ENCODE assay signal across 9 mouse cellular contexts in genomic region chr13:47836491-47836890, GRCm38 (mm10).
DNase-seq lines count a peak whose midpoint lies in the region; ATAC-seq and TF ChIP-seq lines count a peak whose summit lies in the region.
"Had no signal": no experiment of that assay in that cellular context is flagged by ENCODE, and none has a peak within 500 bp of the region (broad histone marks: within the 10 kb centered on the region; RNA-seq: fewer than 3 reads in every experiment).

No protein-coding gene starts in this region.

- H3K9me3 ChIP-seq in forebrain, embryonic 11.5 days (ENCODE audit: control insufficient read depth, low read length): no peaks in the 10 kb centered on the region
- H3K9me3 ChIP-seq in forebrain, embryonic 15.5 days: no peaks in the 10 kb centered on the region

- no peak for TF ChIP-seq CTCF in lung, adult 2 months (IDR thresholded peaks at IDR 0.05; ENCODE audit: insufficient read depth, low read length)

- H3K36me3 ChIP-seq in forebrain, embryonic 11.5 days (ENCODE audit: control insufficient read depth, insufficient read depth, low read length): no peaks in the 10 kb centered on the region
- H3K36me3 ChIP-seq in forebrain, embryonic 15.5 days: no peaks in the 10 kb centered on the region
- H3K36me3 ChIP-seq: G1E had no signal

- H3K27me3 ChIP-seq in forebrain, embryonic 11.5 days (ENCODE audit: control insufficient read depth, insufficient read depth, low read length): no peaks in the 10 kb centered on the region
- H3K27me3 ChIP-seq in forebrain, embryonic 15.5 days: no peaks in the 10 kb centered on the region

- no peak overlapping the region for H3K9ac ChIP-seq in forebrain, embryonic 11.5 days (ENCODE audit: low read length)
- H3K9ac ChIP-seq in forebrain, embryonic 15.5 days (replicated peaks): no peak overlapping the region

- no peak for TF ChIP-seq POLR2A in lung, adult 2 months (IDR thresholded peaks at IDR 0.05; ENCODE audit: borderline replicate concordance, extremely low read depth, low read depth, low read length)

- WGBS in forebrain, embryonic 11.5 days: 42% methylated on average over 9 of the region's 9 CpGs
- WGBS in forebrain, embryonic 15.5 days: 36% methylated on average over 9 of the region's 9 CpGs
- WGBS in lung, adult 2 months: 41% methylated on average over 9 of the region's 9 CpGs

- no peak for ATAC-seq in forebrain, embryonic 11.5 days (replicated peaks; ENCODE audit: low FRiP score)
- no peak for ATAC-seq in forebrain, embryonic 15.5 days (replicated peaks)

- H3K4me2 ChIP-seq in forebrain, embryonic 11.5 days (ENCODE audit: low read depth, low read length, severe bottlenecking): no peak overlapping the region
- H3K4me2 ChIP-seq in forebrain, embryonic 15.5 days (replicated peaks): no peak overlapping the region

- H3K4me1 ChIP-seq in forebrain, embryonic 11.5 days (replicated peaks; ENCODE audit: control insufficient read depth, insufficient read depth, low read length): 0 out of 2 replicates have a peak, but pooled peaks cover 2% of the 10 kb centered on the region
- no peaks in the 10 kb centered on the region for H3K4me1 ChIP-seq in forebrain, embryonic 15.5 days
- no peaks in the 10 kb centered on the region for H3K4me1 ChIP-seq in lung, adult 2 months (ENCODE audit: control insufficient read depth, insufficient read depth, low read length)

- no peak overlapping the region for H3K27ac ChIP-seq in forebrain, embryonic 11.5 days (ENCODE audit: low read depth, low read length)
- H3K27ac ChIP-seq in forebrain, embryonic 15.5 days (replicated peaks): no peak overlapping the region

- no peak overlapping the region for H3K4me3 ChIP-seq in forebrain, embryonic 11.5 days (ENCODE audit: low read depth, low read length)
- H3K4me3 ChIP-seq in forebrain, embryonic 15.5 days: no peak overlapping the region
- no peak overlapping the region for H3K4me3 ChIP-seq in lung, adult 2 months (replicated peaks; ENCODE audit: extremely low read depth, low read depth, low read length)

- peak; percentile 74 for DNase-seq in forebrain, embryonic 11.5 days (ENCODE audit: low spot score)
- DNase-seq in lung, adult 18-20 months: peak; percentile 8 to 12
- DNase-seq in lung, adult 2 months: no peak
- DNase-seq in embryo, embryonic 10 days (ENCODE audit: low spot score): peak; percentile 80
- peak; percentile 64 to 71 for DNase-seq in layer of hippocampus, postnatal 10 days (ENCODE audit: low spot score in 2 of 2)
- DNase-seq in right cerebral cortex, postnatal 36 days (ENCODE audit: low spot score in 2 of 2): peak; percentile 3 to 4
- no peak for DNase-seq in thymus, postnatal 14 days

Comparison
In these comparisons a context has a peak if more than half of its experiments do, and no peak if none do; other contexts are left out.
1. DNase-seq: peak in forebrain, embryonic 11.5 days (single experiment), lung, adult 18-20 months (2 of 2), embryo, embryonic 10 days (single experiment), layer of hippocampus, postnatal 10 days (2 of 2) and right cerebral cortex, postnatal 36 days (2 of 2); none in lung, adult 2 months (single experiment) and thymus, postnatal 14 days (single experiment).